Mouse (Mus musculus): ENCODE data around the gene Lyrm2.

DNA sequence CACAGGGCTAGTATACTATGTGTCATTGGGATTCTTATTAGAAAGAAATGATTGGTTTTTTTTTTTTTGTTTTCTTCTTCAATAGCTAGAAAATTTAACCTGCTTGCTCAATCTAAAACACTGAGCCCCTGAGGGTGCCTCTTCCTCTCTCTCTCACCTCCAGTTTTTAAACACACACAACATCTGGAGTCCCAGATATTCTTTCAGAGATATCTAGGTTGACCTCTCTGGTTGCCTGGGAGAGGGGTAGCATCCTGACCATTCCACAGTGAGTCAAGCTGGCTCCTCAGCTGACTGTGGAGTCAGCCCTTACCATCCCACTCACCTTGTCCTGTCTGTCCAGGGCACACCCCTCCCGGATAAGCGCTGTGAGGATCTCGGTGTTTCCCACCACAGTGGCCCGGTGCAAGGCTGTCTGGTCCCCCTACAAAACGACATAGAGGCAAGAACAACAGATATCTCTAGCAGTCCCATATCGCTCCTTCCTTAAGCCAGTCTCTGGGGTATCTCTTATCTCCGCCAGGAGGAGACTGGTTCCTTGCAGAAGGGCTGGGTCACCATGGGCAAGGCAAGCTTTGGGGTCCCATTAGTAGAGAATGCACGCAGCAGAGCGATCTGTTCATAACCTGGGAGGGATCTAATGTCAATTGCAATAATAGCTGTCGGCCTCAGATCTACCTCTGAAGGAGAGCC, 28.5 kb downstream of the Lyrm2 start:
- TF ChIP-seq CTCF (conservative IDR thresholded peaks at IDR 0.05; ENCODE audit: insufficient read depth, insufficient read length, low read depth, low read length) (no peak), POLR2A (IDR thresholded peaks at IDR 0.05; ENCODE audit: low read depth, low read length) (no peak)
